Mouse (Mus musculus) cerebellum, adult 2 months (tissue): ENCODE results near the gene Bloc1s3.

ENCODE experiments used
- CTCF ChIP-seq: fragments of 200-500 bp; IDR thresholded peaks from 2 replicates; pipeline ENCODE4 v1.5.1; 2011; ENCODE audit warnings: low read depth, mild to moderate bottlenecking, control low read depth, low read length, moderate library complexity, borderline replicate concordance; ENCODE audit not compliant: insufficient read depth
- POLR2A ChIP-seq: fragments of 200-500 bp; IDR thresholded peaks from 2 replicates; pipeline ENCODE4 v1.6.1; 2011; ENCODE audit warnings: low read length, control low read depth, borderline replicate concordance; ENCODE audit not compliant: insufficient read depth

GRCm38 (mm10) chr7:19542155-19542691 lies 34.1 kb upstream of the Bloc1s3 start:
- TF ChIP-seq POLR2A (no peak), CTCF (no peak)
